In genomic region chr4:101439738-101440389, GRCm38 (mm10) we compare ENCODE assay signal across 1 mouse cellular context.
TF ChIP-seq lines count a peak whose summit lies in the region.

No protein-coding gene starts in this region.

TF ChIP-seq in MEL, 35 proteins besides CTCF, POLR2A, EP300 and RAD21 (continued from another document):
- no peak for TF ChIP-seq CHD1 (IDR thresholded peaks at IDR 0.05; ENCODE audit: low read depth, low read length)
- TF ChIP-seq HCFC1 (IDR thresholded peaks at IDR 0.05; ENCODE audit: low read depth, low read length) = no peak
- TF ChIP-seq MYB (IDR thresholded peaks at IDR 0.05; ENCODE audit: low read depth, low read length) = peak; percentile 64
- TF ChIP-seq SIN3A (IDR thresholded peaks at IDR 0.05; ENCODE audit: low read length) = peak; percentile 99
- TF ChIP-seq TAL1 (IDR thresholded peaks at IDR 0.05; ENCODE audit: low read length) = peak; percentile 74
- no peak for TF ChIP-seq NRF1 (IDR thresholded peaks at IDR 0.05; ENCODE audit: insufficient read depth, low read depth, low read length, poor library complexity, severe bottlenecking)
- TF ChIP-seq ZKSCAN1 (IDR thresholded peaks at IDR 0.05; ENCODE audit: low read depth, low read length) = no peak
- TF ChIP-seq ETS1 (IDR thresholded peaks at IDR 0.05; ENCODE audit: low read depth, low read length) = peak; percentile 99
- TF ChIP-seq ZC3H11A (IDR thresholded peaks at IDR 0.05; ENCODE audit: low read depth, low read length) = no peak
